Mouse (Mus musculus) large intestine, adult 2 months (tissue): Measurements from ENCODE around the gene Atp9a. TPM values are rescaled to one million over a fixed set of nuclear protein-coding genes. Genes with fewer than 3 reads are reported as not detected.

ENCODE experiments used
- DNase-seq: peaks from one replicate; pipeline ENCODE4 v3.0.0-alpha.2; 2012; ENCODE audit warnings: low read depth, low spot score
- WGBS: fragments of 180-500 bp; shearing (Covaris S2); methylation state at CpG from one replicate; pipeline ENCODE4 v1.1.7; 2018; 5-methylcytosine and 5-hydroxymethylcytosine counted together
- polyA plus RNA-seq: library from polyadenylated mRNA; depleted of rRNA; stranded (reverse); fragments of >200 nt; gene quantifications from 2 replicates; pipeline ENCODE4 v1.2.3, GENCODE M21; 2012

Atp9a gene
- polyA plus RNA-seq, 1 experiment = 148 TPM

GRCm38 (mm10) chr2:168741273-168742058 lies 743 bp downstream of the Atp9a start:
- peak; percentile 75 for DNase-seq
- WGBS = 8% methylated on average over 90 of the region's 108 CpGs

DNA sequence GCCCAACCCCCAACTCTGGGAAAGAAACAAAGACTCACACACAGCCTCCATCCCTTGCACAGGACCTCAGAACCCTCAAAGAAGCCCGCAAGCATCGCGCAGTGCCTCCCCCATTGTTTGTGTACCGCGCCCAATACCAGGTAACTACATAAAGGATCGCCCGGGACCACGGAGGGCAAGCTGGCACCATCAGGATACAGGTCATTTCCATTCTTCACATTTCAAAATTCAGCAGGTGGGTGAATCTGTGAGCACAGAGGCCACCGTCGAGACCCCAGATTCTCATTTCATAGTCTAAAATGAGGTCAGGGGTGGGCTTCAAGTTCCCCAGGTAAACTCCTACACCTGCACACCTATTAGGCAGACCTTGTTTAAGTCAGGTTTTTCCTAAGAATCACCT lies 1.7 kb downstream of the Atp9a start:
- DNase-seq = no peak
- WGBS = 38% methylated on average over 10 of the region's 10 CpGs

GRCm38 (mm10) chr2:168738854-168739253 lies 3.4 kb downstream of the Atp9a start:
- WGBS = 100% methylated on average over 1 of the region's 1 CpGs
- DNase-seq = no peak

GRCm38 (mm10) chr2:168737878-168738277 lies 4.3 kb downstream of the Atp9a start:
- DNase-seq = no peak
- 57% methylated on average over 10 of the region's 10 CpGs for WGBS

DNA sequence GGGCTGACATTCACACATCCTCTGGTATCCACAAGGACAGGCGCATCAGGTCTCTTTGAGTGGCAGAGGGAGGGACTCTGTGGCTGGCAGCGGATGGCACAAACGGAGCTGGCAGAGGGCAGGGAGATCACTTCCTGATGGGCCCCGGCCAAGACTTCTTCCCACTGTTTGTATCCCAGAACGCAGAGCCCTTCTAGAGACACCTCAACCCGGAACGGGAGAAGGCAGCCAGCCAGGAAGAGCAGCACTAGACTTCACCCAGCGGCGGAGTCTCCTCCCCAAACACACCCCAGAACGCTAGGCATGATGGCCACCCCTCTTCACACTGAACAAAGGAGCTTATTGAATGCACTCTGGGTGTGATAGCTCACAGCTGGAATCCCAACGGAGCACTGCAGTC lies 8.2 kb downstream of the Atp9a start:
- DNase-seq = peak; percentile 89
- 9% methylated on average over 11 of the region's 11 CpGs for WGBS

DNA sequence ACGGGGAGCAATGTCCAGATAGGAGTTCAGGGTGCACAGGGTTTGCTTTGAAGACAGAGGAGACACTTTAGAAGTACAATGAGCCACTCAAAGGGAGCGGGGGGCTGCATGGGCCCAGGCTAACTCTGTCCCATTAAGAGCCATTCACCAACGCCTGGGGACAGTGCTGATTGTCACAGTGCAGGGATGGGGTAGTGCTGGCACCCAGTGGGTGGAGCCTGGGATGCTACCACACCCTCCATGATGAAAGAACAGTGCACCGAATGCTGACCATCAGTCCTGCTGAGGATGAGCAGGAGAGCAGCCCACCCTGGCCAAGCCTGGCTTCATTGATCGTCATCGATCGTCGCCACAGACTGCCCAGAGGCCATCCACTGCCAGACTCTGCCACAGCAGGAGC lies 11.0 kb downstream of the Atp9a start:
- 85% methylated on average over 8 of the region's 8 CpGs for WGBS

DNA sequence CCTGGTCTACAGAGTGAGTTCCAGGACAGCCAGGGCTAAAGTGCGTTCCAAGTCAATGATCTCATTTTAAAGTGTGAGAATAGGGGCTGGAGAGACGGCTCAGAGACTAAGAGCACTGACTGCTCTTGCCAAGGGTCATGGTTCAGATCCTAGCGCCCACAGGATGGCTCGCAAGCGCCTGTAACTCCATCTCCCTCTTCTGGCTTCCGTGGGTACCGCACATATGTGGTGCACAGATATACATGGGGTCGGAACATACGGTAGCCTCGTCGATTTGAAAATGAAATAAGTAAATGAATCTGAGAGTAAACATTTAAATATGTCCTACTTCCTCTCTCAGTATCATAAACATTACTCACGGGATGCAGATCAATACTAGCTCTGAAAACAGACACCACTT lies 12.5 kb downstream of the Atp9a start:
- 86% methylated on average over 12 of the region's 12 CpGs for WGBS
- DNase-seq = no peak

More for the DNA sequence above, 11.0 kb downstream of the Atp9a start:
- DNase-seq = no peak

DNA sequence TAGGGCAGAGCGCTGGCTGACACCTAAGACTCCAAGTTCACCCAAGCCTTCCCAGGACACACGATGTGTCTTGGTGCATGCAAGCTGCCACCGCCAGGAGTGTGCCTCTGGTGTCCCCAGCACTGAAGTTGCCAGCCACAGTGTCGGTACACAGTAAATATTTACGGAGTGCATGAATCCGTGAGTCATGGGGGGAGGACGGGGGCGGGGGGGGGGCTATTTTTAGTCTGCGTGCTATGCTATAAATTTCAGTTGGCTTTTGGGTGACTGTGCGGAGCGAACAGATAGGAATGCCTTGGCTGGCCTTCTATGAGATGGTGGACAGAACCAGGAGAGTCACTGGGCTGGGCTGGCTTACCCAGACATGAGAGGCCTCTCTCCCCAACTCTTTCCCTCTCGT lies 14.2 kb downstream of the Atp9a start:
- DNase-seq = no peak
- 45% methylated on average over 12 of the region's 12 CpGs for WGBS

DNA sequence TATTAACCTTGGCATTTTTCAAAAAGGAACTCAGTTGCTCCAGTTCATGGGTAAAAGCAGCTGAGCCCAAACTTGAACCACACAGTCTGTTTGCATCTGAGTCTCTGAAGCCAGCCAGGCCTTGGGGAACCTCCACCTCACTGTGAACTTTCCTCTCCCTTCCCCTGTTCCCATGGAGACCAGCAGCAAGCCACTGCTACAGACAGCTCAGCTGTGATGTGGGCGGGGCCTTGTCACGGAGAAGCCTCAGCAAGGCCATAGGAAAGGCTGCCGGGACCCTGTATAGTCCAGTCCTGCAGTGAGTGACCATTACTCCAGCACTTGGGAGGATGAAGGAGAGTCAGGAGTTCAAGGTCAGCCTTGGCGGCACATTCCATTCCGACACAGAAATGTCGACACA lies 16.2 kb downstream of the Atp9a start:
- 41% methylated on average over 6 of the region's 6 CpGs for WGBS
- no peak for DNase-seq

GRCm38 (mm10) chr2:168721313-168721712 lies 20.9 kb downstream of the Atp9a start:
- WGBS = 33% methylated on average over 14 of the region's 14 CpGs
- peak; percentile 87 for DNase-seq

- WGBS = 77% methylated on average over 4 of the region's 4 CpGs
- DNase-seq = no peak
Measured at GRCm38 (mm10) chr2:168719742-168720141, 22.5 kb downstream of the Atp9a start.

DNA sequence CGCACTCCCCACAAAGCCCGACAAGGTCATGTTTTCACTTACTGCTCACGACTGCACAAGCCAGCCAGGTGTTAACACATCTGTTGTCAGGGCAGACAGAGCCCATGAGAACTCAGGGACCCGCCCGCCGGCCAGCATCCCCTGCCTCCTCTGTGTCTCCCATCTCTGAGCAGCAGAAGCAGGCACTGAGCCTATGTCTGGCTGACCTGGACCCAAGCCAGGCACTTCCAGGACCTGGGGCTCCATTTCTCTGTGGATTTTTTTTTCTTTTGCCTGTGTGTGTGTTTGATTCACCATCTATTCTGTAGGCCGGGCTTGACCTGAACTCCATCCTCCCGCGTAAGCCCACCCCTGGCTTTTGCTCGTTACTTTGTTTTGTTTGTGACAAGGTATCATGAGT lies 23.5 kb downstream of the Atp9a start:
- WGBS = 81% methylated on average over 10 of the region's 10 CpGs
- no peak for DNase-seq

GRCm38 (mm10) chr2:168718267-168718666 lies 23.9 kb downstream of the Atp9a start:
- WGBS = 74% methylated on average over 2 of the region's 2 CpGs
- DNase-seq = no peak

GRCm38 (mm10) chr2:168712199-168713176 lies 29.7 kb downstream of the Atp9a start:
- DNase-seq = no peak
- WGBS = 69% methylated on average over 20 of the region's 20 CpGs

GRCm38 (mm10) chr2:168710979-168711378 lies 31.2 kb downstream of the Atp9a start:
- 58% methylated on average over 3 of the region's 3 CpGs for WGBS
- no peak for DNase-seq

DNA sequence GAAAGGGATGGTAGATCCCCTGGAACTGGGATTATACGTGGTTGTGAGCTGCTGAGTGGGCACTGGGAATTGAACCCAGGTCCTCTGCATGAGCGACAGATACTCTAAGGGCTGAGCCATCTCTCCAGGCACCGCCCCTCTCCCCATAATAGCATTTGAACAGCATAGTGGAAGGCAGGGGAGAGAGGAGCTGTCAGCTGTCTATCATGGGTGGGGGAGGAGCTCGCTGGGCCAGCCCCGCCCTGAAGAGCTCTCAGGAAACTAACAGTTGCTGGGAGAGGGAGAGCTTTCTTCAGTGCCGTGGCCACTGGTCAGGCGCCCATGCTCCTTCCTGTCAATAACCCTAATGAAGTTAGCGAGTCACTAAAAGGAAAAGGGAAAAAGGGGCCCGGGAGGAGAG lies 34.4 kb downstream of the Atp9a start:
- 71% methylated on average over 9 of the region's 9 CpGs for WGBS
- no peak for DNase-seq

DNA sequence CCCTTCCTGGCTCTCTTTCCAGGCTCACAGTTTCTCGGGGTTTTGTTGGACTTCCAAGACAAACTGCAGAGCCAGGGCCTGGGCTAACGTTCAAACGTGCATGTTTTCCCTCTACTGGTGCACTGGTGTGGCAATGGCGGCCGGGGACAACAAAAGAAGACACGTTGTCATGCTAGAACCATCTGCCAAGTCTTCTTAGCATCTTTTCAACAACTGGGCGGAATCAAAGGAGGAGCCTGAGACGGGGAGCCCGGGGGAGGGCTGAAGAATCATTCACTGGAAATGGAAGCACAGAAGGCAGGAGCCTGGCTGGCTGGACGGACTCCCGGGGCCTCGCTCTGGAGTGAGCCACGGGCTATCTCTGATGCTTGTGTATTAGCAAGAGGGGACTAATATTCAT lies 39.9 kb downstream of the Atp9a start:
- WGBS = 69% methylated on average over 13 of the region's 13 CpGs
- no peak for DNase-seq

DNA sequence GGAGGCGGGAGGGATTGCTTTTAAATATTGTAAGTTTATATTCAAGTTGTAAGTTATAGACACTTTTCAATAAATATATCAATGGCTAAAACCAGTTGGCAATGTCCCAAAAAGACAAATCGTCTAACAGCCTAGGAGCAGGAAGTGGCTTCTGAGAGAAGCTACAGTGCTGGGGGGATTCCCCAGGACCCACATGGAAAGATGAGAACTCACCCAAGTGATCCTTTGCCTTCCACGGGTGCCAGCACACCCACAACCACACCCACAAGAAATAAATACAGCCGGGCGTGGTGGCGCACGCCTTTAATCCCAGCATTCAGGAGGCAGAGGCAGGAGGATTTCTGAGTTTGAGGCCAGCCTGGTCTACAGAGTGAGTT lies 47.2 kb downstream of the Atp9a start:
- WGBS = 74% methylated on average over 7 of the region's 7 CpGs
- DNase-seq = no peak

DNA sequence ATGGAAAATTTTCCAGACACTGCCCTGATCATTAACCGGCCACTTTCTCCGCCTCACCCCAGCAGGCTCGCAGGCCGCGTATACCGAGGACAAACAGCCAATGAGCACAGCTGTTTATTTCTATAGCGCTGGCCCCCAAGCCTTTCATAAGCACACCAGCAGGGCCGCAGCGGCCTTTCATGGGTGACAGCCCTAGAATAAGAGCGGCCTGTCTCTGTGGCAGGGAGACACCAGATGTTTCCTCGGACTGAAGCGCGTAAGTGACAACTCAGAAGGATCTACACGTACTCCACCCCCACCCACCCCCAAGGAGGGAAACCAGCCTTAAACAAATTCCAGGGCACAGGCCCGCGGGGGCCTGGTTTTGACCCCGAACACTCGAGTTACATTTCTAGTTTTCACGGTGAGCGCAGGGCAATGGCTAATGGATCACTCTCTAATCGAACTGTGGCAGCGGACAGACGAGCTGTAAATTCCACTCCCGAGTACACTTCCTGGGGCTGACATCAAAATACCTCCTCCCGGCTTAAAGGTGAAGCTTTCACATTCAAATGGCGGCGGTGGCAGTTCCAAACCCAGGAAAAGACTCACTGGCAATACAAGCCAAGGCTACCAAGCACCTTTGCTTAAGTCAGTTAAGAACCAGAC lies 47.7 kb downstream of the Atp9a start:
- no peak for DNase-seq
- 60% methylated on average over 27 of the region's 27 CpGs for WGBS

DNA sequence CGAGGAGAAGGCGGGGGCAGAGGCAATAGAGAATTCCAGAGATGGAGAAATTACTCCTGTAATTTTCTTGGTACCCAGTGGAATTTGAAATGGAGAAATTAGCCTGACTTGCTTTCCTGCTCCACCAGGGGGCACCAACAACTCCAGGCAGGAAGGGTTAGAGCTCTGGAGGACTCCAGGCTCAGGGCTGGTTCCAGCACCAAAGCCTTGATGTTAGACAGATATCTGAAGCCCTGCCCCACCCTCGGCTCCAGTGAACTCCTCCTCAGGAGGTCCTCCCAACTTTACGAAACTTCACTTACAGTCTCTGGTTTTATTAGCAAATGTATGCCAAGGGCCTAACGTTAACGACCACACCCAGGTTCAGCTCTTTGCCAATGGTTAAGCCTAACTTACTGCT lies 50.4 kb downstream of the Atp9a start:
- peak; percentile 51 for DNase-seq
- WGBS = 17% methylated on average over 6 of the region's 6 CpGs
